Mouse (Mus musculus) right cerebral cortex, postnatal 25 days (tissue): ENCODE data around the gene Hivep3.

Experiments used
- DNase-seq: peaks from one replicate; pipeline ENCODE4 v3.0.0; 2022

Gene Hivep3

DNA sequence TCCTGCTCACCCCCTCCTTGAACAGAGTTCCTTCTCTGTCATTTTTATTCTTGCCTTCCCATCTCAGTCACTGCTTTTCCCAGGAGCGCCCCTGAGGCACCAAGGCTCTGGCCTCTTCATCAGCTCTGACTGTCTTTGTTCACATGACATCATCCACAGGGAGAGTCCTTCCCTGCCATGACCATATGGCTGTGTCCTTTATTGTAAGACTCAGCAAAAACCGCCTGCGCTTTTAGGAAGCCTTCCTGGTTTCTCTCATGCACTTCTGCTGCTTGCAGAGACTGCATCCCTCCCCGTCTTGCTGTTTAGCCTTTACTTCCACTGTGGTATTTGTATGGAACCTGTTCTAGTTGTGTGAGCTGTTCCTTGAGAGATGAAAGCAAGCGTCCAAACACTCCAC, 216.6 kb downstream of the Hivep3 start:
- DNase-seq: no peak

DNA sequence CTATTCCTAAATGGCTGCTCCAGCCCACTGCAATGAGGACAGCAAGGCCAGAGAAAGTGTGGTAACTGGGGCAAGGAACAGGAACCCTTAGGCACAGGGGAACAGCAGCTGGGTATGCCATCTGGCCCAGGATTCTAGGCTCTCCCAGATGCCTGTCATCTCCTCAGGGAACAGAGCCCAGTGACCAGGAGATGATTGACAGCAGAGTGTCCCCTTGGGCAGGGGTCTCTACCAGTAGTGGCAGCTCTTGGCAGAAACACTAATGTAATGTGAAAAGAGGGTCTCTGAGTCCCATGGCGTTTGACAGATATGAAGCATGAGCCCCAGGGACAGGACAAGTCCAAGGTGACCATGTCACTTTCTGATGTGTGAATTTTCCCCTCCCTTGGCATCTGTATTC, 217.5 kb downstream of the Hivep3 start:
- no peak for DNase-seq

DNA sequence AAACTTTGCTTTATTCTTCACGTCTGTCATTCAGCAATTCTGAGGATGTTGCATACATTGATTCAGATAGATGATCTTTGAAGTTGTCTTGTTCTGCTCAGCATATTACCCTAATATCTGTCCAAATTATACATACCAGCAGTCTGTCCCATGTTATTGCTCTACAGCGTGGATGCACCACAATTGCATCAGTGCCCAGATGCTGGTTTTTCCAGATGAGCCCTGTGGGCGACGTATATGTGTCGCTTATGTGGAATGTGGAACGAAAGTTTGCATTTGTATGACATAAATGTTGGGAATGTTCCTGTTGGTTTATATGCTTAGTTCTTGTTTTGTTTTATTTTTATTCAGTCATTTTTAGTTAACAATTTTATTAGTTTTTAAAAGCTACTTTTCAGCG, 221.4 kb downstream of the Hivep3 start:
- no peak for DNase-seq

DNA sequence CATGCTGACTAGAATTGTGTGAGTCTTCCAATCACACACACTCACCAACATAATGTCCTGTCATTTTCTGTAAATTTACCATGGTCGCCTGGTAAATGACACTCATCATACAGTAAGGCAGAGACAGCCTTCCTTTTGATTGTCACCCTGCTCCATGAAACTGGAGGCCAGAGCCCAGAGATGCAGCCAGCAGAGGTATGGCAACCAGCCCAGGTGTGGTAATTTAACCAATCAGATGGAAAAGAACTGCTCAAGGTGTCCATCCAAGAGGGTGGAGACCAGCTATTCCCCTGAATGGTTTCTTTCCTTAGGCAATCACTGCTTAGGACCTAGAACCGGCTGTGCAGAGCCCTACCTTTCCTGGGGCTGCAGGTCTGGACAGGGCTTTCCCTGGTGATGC, 224.4 kb downstream of the Hivep3 start:
- DNase-seq: no peak

DNA sequence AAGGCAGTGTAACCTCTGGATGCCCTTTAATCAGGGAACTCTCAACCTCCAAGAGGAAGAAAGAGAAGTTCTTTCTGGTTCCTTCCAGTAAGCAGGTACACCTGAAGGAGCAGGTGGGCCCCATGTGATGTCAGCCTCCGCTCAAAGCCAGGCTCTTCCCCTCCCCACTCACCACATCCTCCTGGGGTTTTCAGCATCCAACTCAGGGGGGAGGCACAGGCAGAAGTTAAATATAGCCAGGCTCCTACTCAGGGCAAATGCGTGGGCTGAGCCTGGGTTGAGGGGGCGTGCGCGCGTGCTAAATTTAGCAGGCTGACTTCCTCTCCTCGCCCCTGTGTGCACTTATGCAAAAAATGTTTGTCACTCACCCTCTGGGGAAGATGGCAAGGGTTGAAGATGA, 225.7 kb downstream of the Hivep3 start:
- DNase-seq: no peak

DNA sequence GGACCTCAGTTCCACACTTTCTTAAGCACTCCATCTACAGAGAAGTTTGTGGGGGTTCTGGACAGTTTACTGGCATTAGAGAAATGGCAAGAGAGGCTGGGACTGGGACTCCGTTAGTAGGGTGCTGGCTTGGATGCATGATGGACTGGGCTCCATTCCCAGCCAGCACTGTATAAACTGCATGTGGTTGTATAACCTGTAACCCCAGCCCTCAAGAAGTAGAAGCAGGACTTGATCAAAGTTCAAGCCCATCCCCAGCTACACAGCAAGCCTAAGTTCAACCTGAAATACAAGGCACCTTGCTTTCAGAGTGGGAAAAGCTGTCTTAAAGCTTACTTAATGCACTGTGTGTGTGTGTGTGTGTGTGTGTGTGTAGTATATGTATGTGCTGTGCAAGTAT, 226.3 kb downstream of the Hivep3 start:
- DNase-seq: no peak

DNA sequence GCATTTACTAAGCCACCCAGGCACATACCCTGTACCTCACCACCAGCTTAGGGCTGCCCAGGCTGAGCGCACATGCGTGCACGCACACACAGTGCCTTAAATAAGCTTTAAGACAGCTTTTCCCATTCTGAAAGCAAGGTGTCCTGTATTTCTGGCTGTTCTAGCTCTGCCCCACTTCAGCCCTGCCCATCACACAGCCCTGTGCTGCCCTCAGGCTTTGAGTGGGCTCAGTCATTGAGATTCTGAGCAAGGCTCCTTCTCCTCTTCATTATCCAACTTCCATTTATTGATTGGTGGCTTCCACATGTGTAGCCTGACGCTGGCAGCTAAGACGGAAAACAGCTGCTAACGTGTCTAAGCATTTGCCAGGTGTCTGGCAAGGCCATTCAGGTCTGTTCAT, 226.9 kb downstream of the Hivep3 start:
- no peak for DNase-seq

DNA sequence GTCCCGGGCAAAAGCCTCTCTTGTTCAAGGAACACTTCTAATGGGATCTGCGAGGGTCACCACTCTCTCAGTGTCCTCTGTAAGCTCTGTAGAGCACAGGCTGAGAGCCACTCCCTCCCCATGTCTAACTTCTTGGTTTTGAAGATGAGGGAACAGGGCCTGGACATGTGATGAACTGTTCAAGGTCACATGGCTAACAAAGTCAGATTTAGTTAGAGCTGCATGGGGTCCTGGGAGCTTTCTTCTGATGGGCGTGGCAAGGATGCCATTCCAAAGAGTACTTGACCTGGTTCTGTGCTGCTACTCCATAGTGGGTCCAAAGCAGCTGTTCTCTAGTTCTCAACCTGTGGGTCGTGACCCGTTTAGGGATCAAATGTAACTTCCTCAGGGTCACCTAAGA, 227.6 kb downstream of the Hivep3 start:
- no peak for DNase-seq

DNA sequence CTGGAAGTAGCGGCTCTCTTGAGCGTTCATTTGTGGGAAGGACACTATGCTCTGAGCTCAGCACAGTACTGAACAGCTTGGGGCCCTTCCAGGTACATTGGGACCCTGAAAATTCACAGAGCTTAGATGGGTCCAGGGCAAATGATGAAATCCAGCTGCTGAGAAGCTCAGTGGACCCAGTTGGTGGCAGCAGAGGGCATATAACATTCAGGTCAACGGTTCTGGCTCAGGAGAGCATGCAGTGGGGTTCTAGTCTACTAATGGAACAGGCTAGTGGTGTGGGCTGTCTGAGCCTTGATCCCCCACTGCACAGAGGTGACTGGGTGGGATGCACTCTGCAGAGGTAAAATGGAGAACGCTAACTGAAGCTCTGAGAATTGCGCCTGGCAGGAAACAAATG, 228.5 kb downstream of the Hivep3 start:
- no peak for DNase-seq

DNA sequence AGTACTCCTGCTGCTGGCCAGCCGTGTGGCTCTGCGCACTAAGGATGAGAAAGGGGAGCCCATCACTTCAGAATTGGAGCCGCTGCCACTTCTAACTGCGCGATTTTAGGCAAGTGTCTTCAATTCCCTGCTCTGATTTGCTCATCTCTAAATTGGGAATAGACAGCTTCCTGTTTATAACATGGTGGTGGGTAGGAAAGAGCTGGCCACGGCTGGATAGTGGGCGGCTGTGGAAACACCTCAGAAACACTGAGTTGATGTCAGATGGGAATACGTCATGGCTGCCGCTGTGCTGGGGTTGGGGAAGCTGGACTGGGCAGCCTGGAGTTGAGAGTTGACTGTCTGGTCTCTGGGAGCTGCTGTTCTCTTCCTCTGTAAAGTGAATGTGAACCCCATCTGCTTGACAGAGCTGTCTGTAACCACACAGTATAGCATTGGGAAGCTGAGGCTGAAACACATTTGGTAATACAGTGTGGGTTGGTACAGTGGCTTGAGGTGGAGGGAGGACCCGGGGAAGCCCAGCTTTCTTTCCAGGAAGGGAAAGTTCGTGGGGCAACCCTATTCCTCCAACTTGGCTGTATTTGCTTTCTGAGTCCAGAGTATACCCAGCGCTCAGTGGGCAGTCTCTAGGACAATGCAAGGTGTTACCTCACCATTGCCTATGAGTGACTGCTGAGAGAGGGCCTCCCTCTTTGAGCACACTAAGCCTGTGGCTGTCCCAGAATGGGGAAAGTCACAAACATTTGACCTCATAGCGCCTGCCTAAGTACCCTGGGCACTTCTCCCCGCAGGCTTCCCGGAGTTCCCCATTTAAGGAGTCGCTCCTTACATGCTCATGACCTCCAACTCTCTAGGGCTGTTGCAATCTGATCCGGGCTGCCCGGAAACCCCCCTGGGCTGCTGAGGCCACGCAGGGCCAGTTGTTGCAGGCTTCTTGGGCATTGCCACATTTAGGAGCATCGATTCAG, 232.8 kb downstream of the Hivep3 start:
- peak; percentile 76 for DNase-seq

DNA sequence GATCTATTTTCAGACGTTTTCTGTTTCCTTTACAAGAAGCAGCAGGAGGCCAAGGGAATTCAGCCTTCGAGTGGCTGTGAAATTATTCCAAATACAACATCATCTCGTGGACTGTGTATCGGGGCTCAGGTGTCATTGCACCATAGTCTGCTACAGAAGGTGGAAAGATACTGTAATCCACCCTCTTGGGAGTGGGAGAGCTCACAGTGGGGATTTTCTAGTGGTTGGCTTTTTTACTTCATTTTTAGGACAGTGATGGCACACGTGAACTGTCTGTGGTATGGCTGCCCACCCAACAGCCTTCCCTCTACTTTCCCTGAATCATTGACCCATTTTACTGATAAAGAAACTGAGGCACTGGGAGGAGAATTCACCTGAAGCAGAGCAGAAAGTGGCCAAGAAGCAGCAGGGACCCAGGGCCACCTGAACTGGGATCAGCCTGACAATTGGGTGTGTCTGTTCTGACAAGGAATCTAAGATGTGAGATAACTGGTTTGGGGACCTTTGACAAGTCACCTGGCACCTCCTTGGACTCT, 233.6 kb downstream of the Hivep3 start:
- DNase-seq: no peak

DNA sequence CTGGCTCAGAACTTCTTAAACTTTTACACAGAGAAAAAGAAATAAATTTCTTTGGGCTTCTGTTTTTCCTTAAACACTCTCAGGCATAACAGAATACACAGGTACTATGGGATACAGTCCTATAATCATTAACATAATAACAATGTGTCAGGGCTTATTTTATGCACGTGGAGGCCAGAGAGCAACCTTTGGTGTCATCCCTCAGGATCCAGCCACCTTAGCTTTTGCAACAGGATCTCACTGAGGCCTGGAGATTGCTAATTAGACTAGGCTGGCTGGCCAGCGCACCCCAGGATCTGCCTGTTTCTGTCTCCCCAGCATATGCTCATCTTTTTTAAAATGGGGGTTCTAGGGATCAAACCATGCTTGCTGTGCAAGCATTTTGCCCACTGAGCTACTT, 234.1 kb downstream of the Hivep3 start:
- no peak for DNase-seq

DNA sequence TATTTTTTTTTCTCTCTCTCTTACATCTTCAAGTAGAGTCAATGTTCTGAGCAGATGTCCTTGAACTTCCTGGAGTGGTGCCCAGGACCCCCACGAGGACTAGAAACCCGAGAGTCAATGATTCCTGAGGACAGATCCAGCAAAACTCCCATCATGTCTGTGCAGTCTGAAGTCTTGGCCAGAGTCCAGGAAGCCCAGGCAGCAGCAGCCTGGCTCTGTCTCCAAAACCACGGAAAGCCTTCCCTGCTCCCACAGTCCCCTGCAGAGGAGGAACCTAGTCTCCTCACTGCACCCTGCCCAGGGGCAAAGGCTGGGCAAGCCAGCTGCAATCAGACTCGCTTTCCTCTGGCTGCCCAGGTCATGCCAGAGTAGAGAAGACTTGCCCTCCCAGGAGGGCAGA, 234.5 kb downstream of the Hivep3 start:
- DNase-seq: no peak

DNA sequence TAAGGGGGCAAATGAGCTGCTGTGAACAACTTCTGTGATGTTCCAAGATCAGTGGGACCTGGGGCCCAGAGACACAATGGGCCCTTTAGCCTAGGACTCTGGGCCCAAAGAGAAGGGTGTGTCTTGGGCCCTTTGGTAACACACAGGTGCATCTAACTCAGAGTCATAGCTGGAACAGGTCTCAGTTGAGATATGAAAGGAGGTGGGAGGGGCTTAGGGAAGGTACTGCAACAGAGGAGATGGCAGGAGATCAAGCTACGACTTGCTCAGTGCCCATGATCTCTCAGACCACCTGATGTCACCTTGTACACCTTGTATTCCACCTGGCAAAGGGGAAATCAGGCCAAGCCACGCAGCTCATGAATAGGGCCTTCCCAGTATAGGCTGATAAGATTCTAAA, 235.3 kb downstream of the Hivep3 start:
- no peak for DNase-seq

DNA sequence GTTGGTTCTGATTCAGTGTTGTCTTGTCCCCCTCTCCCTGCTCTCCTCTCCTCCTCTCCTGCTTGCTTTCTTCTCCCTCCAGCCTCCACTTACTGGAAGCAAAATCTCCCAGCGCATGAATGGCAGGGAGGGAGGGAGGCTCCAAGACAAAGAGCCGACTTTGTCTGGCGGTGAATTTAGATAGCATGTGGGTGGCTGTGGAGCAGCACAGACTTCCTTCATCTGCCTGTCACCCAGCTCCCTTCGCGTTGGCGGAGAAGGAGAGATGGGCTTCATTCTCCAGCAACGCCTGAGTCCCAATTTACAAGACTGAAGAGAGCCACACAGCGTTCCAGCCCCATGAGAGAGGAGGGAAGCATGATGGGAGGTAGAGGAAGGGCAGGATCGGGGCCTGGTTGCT, 236.6 kb downstream of the Hivep3 start:
- peak; percentile 79 for DNase-seq

DNA sequence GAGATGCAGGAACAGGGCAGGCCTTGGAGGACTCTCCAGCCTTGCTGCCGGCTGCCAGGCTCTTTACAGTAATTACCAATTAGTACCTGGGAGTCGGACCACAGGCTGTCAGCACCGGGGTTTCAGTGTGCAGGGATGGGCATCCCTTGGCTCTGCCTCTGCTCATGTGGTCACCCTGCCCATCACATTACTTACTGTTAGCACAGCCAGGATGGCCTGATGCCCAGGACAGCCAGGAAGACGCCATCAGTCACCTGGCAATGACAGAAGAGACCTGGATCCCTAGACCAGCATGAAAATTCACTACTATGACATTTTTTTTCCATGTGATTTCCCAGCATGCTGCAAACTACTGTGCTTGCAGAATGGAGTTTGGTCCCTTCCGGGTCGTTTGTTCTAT, 238.8 kb downstream of the Hivep3 start:
- DNase-seq: no peak

DNA sequence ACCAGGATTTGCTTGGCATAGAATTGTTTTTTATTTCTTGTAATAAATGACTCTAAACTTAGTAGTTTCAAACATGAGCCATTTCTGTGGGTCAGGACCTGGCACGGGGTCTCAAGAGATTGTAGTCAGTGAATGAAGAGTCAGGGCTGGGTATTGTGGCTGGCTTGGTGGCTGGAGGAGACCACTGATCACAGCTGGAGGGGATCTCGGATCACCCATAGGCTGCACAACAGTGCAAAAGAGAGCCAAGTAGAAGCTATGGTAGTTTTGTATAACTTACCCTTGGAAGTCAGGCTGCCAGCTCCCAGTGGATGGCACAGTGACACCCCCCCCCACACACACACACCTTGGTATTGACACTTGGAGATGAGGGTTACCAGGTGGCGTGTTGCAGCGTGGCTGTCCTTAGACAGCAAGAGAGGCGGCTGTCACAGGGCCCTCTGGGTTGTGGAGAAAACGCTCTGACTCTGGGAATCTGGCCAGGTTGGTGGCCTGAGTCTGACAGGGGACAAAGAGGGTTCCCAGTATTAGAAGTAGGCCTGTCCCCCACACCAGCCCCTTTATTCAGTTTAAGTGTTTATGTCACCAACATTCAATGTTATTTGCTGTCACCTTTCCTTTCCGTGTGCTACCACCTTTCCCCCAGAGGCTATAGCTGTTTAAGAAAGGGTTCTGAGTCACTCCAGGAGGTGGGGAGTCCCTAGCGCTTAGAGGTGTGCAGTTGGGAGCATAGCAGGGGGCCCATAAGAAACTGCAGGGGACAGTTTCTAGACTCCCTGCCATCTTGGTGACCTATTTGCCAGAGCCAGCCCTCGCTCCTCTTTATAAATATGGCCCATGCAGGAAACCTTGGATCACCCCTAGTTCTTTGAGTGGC, 240.4 kb downstream of the Hivep3 start:
- DNase-seq: no peak

DNA sequence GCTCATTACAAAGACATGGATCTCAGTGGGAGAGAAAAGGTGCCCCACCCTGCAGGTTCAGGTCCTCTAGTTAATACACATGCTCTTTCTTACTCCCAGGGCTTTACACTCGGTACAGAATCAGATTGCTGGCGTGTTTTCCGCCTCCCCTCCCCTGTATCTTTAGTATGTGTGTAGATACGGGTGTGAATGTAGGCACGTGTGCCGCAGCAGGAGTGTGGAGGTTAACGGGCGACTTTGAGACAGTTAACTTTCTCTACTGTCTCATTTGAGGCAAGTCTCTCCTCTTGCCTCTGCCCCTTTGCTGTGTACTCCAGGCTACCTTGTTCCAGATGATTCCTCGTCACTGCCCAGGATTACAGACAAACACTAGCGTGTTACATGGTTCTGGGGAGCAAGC, 241.7 kb downstream of the Hivep3 start:
- DNase-seq: no peak

DNA sequence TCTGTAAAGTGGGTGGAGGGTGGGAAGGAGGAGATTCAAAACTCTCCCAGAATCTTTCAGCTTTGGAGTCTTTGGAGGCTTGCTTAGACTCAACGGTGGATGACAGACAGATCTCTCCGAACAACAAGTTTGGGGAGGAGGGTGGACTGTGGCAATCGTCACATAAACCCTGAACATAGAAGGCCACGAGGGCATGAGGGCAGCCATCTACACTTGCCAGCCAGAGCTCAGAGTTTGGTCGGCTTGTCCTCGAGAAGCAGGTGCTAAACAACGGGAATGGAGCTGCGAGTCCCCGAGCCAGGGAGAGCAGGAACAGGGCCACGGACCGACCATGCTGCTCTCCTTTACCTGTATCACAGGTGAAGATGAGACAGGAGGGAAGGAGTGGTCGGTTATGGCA, 242.2 kb downstream of the Hivep3 start:
- no peak for DNase-seq

DNA sequence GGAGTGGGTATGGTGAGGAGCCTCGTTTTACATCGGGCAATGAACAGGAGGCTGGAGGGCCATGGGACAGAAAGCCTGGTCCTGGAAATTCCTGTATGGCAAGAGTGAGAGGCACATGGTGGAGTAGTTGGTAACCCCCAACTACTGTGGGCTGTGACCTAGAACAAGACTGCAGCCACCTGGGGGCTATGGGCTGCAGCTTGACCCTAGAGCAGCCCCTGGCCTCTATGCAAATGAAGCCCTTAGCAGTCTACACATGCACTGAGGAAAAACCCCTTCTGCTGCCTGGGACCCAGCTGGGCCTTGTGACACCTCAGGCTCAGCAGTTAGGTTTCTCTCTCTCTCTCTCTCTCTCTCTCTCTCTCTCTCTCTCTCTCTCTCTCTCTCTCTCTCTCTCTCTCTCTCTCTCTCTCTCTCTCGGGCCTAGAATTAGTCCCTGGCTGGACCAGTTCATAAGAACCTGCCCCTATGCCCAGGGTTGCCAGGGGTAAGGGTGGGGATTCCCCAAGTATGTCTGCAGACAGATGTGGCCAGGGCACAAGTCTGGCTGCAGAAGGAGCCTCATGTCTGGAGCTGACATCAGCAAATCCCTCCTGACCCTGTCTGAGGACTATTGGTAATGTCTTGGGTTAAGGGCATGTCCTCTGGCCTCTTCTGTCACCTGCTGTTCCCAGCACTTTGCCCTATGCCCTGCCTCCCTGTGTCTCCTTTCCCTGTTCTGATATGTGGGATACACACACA, 243.0 kb downstream of the Hivep3 start:
- DNase-seq: no peak

DNA sequence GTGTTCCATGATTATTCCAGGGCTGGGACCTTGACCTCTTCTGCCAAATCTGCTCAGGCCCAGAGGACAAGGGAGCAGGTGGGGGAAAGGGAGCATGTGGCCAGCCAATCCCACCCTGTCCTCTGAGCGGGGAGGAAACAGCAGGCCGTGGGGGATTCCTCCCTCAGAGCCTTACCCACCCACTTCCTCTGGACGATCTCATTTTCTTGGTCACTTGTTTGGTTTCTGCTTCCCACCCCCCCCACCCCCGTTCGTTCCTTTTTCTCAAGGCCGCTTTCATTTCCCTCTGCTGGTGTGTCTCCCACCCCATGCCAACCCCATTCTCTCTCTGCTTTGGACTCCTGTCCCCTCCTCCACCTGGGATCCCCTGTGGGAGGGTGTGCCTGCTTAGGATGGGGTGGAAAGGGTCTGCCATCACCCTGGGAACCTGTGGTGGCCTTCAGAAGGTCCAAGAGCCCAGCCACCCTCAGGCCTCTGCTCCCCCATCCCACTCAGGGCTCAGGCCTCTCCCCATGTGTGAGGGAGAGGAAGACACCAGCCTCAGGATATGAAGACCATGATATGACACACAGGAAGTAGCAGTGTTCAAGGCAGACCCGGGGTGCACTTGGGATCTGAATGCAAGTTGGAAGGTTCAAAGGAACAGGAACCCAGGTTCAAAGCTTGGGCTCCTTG, 244.4 kb downstream of the Hivep3 start:
- DNase-seq: no peak

DNA sequence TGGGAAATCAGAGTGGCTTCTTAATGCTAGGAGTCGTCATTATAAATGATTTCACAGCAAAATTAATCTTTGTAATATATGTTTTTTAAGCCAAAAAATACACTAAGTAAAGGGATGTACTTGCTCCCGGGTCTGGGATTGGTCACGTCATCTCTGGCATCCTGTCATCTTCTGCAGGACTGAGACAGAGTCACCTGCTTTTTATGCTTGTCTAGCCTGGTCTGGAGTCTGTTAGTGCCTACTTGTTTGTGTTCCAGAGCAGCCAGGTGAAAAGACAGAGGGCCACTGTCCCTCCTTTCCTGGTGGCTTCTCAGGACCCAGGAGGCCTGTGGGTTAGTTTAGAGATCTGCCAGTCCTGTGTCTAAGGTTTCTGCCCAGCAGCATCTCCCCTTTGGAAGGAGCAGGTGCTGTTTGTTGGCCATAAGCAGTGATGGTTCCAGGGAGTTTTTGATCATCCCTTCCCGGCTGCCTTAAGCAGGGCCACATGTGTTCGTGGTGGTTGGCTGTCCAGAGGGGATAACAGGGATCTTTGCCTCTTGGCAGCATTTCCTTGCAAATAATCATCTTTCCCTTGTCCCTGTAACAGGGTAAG, 245.8 kb downstream of the Hivep3 start:
- DNase-seq: no peak
